Mouse (Mus musculus) CD8-positive naive resting alpha-beta T cell, adult 2 months (primary cell): Measurements from ENCODE around the gene Wdr93.

Experiments used
- DNase-seq, 2 experiments: peaks; one replicate each; pipeline ENCODE4 v3.0.0; 2022; ENCODE audit warnings: low read depth in 2 of 2, low spot score in 2 of 2

The Wdr93 gene

DNA sequence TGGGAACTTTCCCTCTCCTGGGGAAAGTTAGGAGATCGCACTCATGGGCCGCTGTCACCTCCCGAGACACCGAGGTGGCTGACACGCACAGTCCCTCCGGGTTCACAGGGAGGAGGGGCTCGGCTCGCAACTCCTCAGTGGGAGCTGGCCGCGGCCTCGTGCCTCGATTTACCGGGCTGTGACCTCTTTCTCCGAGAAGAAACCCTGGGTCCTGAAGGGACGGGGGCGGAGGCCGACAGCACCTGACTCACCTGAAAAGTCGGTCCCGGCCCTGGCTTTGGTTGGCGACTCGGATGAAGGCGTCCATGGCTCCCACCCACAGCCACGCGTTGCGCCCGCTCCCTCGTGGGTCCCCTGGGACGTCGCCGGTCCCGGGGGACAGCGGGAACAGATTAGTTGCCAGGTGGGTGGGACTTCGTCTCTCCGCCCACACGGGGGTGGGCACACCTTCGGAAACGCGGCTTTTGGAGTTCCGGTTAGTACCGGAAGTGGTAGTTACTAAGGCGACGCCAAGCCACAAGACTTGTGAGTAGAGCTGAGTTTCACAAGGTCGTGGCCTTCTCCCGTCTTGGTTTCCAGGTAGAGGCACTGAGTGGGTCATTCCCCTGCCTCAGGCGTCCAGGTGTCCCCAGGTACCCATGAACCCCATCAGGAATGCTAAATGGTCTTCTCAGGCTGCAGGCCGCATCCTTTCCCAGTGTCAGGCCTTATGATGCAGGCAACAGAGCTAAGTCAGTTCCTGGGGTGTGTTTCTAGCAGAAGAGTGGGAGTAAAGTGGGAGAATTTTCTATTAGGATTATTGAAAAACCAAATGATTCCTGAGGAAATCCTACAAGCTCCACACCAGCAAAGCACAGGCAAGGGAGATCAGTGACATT lies at the start of gene Wdr93, which contains the start of gene Pex11a:
Wdr93 (plus strand) TSS at position 505 of the 878 bp plus-strand sequence.
Pex11a (minus strand) TSS at position 473 of the 878 bp plus-strand sequence.
- peak; percentile 56 to 80 for DNase-seq

DNA sequence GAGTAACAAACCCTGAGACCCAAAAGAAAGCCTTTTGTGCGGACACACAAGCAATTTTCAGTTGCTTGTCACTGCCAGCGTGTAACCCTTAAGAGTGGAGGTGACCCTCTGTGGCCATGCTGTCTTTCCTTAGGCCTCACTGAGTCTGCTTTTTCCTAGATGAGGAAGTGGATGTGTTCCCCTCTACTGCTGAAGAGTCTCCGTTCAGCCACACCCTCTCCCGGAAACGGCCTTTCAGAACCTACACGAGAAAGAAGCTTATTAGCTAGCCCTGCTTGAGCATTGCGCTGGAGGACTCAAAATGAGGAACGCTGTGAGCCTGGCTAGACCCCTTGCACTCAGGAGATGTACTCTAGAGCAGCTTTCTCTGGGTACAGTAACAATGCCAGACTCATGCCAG lies 46.5 kb upstream of the Wdr93 start:
- DNase-seq: no peak

DNA sequence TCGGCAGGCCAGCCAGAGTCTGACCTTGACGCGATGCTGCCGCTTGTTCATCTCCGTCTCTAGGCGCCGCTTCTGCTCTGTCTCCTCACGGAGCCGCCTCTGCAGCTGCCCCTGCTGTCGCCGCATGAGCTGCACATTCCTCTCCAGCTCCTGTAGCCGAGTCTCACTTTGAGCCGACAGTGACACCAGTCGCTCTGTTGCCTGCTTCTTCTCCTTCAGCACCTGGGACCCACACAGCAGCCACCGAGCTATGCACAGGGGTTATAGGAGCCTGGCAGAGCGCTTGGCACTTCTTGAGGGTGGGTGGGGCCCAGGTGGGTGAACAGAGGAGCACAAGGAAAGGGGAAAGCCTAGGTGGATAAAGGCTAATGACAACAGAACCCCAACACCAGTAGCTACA lies 40.2 kb upstream of the Wdr93 start:
- DNase-seq: no peak

DNA sequence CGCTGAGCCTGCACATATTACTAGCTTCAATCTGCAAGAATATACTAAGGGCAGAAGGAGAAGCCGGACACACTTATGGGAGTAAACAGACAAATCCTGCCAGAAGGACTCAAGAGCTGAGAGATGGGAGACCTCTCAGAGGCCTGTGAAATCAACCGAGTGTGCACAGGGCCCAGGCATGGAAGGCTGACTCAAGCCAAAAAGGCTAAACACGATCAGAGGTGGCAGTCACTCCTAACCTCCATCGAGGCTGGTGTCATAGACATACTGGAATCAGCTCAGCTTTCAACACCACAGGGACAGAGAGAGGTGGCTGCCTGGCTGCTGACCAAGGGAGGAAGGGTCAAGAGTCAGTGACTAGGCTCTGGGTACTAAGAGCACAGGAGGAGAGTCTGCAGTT lies 37.8 kb upstream of the Wdr93 start:
- no peak for DNase-seq

DNA sequence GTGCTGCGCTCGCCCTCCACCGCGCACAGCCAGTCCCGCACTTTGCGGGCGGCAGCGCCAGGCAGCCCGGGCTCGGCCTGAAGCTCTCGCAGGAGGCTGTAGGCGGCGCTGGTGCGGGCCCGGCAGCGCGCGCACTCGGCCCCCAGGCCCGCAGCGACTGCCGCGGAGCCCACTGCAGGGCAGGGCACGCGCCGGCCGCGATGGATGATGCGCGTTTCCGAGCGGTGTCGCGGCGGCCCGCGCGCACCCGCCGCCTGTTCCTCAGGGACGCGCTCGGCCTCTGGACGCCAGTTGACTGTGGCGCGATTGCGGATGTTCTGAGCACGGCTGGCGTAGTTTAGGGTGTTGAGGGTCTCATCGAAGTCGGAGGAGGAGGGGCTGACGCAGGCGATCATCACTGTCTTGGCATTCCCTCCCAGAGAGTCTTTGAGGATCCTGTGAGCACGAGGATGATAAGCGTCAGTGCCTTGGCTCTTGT lies 32.8 kb upstream of the Wdr93 start:
- no peak for DNase-seq

DNA sequence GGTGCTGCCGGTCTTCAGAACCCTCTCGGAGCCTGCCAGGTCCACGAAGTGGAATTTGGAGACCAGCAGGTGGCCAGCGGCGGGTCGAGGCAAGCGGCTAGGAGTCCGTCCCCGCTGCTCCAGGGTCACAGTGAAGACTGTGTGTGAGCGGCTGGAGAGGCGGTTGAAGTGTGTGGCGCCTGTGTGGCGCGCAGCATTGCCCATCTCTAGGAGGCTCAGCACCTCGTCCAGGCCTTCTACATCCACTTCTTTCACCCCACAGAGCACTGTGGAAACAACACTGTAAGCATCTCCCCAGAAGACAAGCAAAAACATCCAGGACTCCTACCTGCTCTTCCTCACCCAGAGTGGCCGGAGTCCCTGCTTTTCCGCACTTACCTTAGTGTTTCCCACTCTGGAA lies 32.1 kb upstream of the Wdr93 start:
- DNase-seq: no peak

DNA sequence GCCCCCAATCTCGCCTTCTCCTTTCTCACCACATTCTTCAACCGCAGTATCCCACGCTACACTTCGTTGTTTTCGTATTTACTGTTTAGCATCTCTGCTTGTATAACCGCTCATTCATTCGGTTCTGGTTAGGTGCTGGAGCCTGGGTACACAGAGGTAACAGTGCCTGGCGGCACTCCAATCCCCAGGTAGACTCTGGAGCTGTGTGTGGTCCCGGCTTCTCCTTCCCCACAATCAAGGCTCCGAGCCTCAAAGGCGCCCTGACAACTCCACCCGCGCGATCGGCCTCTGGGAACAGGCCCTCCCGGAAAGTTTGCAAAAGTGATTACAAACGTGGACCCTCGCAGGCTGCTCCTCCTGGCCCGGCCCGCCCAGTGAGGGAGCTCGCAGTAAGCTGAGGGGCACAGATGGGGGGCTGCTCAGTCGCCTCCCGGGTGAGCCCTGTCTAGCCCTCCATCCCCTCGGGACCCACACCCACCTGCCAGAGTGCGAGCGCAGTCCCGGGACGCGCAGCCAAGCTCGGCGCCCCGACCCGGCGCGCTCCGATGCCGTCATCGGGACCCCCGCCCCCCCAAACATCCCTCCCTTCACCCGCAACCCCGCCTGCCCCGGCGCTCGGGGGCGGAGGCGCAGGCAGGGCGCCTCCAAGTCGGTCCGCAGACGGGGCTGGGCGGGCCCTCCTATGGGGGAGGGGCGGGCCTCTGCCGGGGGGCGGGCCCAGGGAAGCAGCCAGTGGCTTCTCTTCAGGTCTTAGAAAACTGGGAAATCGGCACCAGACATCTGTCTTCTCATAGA lies 27.6 kb upstream of the Wdr93 start, which contains the start of gene Kif7:
Kif7 (minus strand) TSS at position 534 of the 795 bp plus-strand sequence.
- peak; percentile 27 to 39 for DNase-seq

DNA sequence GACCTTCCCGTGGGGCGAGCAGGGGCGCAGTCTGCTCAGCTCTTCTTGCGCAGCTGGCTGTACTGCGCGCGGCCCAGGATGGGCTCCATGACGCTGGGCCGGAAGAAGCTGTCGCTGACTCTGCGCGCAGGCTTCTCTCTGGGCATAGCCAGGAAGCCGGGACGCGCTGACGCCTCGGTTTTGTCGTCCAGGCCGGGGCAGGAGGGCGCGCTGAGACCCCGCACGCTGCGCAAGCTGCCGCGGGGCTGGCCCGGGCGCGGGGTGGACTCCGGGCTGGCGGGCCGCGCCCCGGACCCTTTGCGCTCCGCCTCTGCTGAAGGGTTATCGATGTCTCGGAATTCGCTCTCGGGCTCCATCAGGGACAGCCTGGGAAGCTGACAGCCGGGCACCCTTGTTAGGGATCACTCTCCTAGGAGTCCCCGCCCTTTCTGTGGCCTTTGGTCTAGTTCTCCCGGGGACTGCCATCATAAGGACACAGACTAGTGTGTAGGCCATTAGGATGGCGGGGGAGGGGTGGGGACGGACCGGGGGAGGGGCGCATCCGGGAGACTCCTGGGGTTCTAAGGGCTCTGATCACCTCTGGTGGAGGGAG lies 21.5 kb upstream of the Wdr93 start:
- peak; percentile 44 to 46 for DNase-seq

DNA sequence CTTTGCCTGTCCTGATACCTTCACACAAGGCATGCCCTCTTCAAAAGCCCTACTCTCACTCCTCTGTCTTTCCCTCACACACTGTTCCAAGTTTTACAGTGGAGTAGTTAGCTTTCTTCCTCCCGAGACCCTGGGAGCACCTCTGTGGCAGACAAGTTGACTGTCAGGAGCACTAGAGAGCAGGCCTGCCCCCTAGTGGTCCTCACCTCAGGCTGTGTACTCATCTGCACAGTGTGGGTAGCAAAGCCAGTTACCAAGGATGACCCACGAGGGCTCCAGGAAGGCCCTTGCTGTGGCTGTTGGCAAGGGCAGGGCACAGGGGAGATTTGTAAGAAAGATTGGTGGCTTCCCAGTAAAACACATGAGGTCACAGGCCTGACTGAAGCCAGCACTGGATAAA lies 15.9 kb upstream of the Wdr93 start:
- DNase-seq: peak; percentile 32 to 45

DNA sequence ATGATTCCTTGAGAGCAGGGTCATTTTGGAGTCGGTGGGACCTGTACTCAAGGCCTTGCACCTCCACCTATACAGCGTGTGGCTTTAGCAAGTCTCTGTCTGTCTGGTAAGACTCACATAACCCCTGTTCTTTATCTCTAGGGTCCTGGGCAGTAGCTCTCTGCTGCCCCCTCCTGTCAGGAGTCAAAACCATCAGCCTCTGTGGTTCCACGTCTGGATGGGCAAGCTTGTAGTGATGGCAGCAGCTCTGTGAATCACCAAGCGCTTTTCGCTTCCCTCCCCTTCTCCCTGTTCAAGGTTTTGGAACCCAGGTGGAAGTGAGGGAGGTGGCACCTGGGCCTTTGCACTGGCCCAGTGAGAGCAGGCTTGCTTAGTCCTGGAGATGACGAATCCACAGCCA lies 14.7 kb upstream of the Wdr93 start:
- DNase-seq: peak; percentile 56 to 76

DNA sequence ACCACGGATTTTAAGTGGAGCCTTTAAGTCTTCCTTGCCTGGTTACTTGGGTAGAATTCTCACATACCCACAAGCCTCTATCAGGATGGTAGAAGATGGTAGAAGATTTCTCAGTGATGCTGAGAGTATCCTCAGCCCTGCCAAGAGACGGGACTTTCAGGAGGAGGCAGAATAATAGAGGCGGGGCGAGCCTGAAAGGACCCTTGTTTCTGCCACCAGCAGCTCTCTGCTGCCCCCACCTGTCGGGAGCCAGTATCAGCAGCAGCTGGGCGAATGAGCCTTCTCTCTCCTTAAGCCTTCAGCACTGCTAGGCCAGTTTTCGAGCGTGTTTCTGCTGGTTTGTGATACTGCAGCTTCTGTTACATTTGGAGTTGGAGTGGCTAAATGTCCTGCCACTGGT lies 13.8 kb upstream of the Wdr93 start:
- peak; percentile 56 to 67 for DNase-seq

DNA sequence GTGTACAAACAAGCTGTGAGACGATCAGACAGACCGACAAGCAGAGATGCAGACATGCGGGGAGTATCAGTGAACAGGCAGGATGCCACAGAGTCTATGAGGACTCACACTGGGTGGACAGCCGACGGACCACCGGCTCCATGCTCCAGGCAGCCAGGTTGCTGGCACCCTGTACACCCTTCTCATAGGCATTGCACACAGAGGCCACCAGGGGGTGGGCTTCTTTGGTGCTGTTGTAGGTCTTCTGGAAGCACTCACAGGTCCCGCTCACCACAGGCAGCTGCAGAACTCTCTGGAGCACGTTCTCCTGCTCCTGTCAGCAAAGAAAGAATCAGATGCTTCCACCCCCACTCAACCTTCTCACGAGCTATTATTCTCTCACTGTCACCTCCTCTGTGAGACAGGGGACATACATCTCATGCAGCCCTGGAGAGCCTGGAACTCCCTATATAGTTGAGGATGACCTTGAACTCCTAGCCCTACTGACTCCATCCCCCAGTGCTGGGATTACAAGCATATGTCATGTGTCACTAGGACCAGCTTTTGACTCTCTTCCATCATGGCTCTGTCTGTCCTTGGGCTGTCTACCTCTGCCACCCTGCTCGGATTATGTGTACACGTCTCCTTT lies 13.1 kb upstream of the Wdr93 start:
- no peak for DNase-seq

DNA sequence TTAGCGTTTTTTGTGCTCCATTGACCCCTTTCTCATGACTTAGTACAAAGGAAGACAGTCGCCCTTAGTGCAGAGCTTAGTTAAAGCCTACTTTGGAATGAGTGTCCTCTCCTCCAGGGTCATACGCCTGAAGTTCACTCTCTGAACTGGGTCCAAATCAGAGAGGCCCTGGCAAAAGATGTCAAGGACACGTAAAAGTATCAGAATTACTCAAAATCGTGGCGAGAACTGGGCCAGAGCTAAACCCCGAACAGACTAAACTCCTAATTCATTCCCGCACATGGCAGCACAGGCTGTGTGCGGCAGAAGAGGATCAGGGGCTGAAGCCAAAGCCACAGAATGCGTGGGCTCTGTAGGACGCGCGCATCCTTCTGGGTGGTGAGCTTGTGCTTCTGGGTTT lies 11.5 kb upstream of the Wdr93 start:
- no peak for DNase-seq

DNA sequence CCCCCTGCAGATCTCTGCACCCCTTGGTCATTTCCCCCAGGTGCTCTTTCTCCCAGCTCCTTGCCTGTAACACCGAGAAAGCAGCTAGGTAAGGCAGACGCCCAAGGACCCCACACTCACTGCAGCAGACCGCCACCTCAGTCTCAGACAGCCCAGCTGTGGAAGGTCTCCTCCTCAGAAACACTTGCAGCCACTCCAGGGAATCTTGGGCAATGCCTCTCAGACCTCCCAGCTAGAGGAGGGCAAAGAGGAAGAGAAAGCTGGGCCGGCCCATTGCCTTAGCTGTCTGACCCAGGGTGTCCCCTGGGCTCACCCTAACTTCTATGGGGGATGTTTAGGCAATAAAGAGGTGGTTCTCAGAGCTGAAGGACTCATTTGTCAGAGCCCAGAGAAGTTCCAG lies 10.3 kb upstream of the Wdr93 start, which contains the start of gene Plin1:
Plin1 (minus strand) TSS at position 282 of the 400 bp plus-strand sequence.
- DNase-seq: no peak

DNA sequence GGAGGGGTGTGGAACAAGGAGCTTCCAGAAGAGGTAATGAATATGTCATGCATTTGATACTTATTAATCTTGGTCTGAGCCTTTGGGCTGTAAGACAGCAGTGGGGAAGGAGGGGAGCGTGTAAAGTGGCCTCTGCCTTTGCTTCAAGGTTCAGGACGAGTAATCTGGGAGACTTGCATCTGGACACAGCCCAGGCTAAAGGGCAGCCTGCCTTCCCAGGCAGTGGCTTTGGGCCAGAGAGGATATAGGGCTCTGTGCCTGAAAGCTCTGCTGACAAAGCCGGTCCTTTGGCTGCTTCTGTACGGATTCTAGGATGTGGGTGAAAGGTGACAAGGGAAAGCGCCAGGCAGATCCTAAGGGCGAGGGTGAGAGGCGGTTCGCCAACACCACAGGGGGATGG lies 8.4 kb upstream of the Wdr93 start:
- DNase-seq: no peak

DNA sequence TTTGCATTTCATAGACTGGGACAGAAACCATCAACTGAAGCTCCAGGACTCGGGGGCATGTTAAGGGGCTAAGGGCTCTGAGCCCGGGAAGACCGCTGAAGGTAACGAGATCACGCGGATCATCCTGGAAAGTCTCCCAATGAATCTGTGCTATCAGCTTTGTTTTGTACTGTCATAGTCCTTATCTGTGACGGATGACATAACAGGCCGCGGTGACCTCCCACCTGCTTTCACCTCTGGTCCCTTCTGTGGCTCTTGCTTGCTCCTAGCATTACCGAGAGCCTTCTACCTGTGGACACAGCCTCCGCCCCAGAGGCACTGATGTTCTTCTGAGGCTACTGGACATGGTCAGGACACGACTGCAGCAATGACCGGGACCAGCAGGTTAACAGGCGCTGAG lies 6.5 kb upstream of the Wdr93 start:
- DNase-seq: no peak

DNA sequence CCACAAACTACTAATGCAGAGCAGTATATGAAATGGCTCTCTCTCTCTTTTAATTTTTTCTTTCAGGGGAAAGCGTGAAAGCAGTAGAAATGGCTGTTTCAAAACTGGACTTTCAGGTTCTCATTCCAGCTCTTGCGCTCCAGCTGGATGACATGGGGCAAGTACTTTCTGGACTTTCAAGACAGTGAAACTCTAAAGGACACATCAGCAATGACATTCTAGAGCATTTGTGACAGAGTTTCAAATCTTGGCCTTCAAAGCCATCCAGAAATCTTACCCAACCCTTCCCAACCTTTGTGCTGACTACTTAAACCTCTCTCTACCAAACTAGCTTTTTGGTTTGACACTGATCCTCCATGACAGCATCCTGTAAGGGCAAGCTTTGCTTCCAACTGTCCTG lies 4.0 kb upstream of the Wdr93 start:
- DNase-seq: no peak

DNA sequence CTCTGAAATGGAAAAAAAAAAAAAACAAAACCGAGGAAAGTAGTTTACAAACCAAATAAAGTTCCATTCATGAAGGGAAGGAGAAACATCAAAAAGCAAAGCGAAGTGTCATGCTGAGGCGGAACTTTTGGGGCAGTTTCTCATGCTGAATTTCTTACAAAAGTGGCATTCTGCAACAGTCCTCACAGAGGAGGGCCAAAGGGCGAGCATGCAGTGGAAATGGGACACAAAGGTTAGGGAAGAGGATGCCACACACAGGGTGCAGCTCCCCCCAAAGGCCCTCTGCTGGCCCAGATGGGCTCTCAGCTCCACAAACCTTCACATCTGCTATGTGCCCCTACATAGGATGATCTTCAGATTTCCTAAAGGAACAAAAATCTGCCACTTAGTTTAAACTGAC lies 2.7 kb upstream of the Wdr93 start:
- no peak for DNase-seq

DNA sequence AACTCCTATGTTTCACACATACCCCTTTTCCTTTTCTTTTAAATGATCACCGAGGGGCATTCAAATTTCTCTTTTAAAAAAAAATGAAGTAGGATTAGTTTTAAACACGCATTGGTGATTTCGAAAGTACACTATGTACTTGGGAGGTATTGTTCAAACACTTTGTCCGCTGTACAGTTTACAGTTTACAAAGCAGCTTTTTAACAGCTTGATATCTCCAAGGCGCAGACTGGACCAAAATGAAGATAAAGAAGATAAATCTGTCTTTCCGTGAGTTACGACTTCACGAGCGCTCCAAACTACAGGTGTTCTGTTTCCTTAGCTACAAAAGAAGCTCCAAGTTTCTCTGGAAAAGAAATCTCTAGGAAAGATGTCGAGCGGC lies 695 bp upstream of the Wdr93 start:
- DNase-seq: no peak

DNA sequence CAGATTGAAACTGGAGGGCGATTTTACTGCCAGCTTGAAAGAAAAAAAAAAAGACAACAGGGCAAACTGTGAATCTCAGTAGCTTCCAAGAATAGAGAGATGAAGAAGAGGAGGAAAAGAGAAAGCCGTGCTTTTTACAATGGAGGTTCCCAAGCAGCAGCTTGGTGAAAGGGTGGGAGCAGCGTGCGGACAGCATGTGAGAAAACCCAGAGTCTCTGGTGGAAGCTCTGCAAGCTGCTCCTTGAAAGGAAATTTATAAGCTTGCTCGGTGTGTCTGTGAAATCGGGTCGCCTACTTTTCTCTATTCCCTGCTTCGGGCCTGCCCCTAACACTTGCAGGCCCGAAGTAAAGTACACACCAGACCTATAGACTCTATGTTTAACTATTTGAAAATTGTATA lies 1.1 kb downstream of the Wdr93 start:
- DNase-seq: no peak

DNA sequence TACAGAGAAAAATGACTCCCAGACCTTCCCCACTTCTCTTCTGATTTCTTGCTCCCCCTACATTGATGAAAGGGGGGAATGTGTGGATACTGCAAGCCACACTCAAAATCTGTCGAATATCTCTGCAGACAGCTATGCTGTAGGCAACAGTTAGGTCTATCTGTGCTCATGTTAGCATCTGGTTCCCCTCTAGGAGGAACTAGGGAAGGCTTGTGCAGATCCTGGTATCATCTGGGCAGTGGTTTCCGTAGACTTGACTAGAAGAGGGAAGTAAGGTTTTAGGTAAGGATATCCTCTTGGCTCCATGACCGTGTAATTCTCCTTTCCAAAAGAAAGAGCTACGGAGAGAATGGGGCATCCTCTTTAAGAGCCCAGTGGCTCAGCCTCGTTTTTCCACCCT lies 1.6 kb downstream of the Wdr93 start:
- no peak for DNase-seq
